Mouse (Mus musculus): ENCODE results near the gene Itga9. TPM values are rescaled to one million over a fixed set of nuclear protein-coding genes. Genes with fewer than 3 reads are reported as not detected.

Itga9 gene
- total and polyA plus RNA-seq, 2 experiments from 2014 or later: 10.7 to 61.5 TPM

GRCm38 (mm10) chr9:118622376-118623166 is 16.1 kb downstream of the Itga9 start:
- WGBS: 69% methylated on average over 18 of the region's 18 CpGs
- Histone ChIP-seq H3K27me3 (ENCODE audit: control insufficient read depth, insufficient read depth, low read length) (no peaks in the 10 kb centered on the region), H3K27ac (ENCODE audit: low read depth) (no peak overlapping the region), H3K36me3 (replicated peaks; ENCODE audit: control insufficient read depth, insufficient read depth, low read length) (peaks cover 11% of the 10 kb centered on the region), H3K4me3 (ENCODE audit: low read depth, low read length) (no peak overlapping the region), H3K9me3 (replicated peaks; ENCODE audit: control insufficient read depth, low read length) (no peaks in the 10 kb centered on the region), H3K4me1 (ENCODE audit: control insufficient read depth, insufficient read depth) (0 out of 2 replicates have a peak, but pooled peaks cover 4% of the 10 kb centered on the region), H3K4me2 (ENCODE audit: low read depth, low read length) (no peak overlapping the region), H3K9ac (replicated peaks; ENCODE audit: low read depth, low read length) (no peak overlapping the region)
- no peak for TF ChIP-seq EP300 (IDR thresholded peaks at IDR 0.05; ENCODE audit: low read depth)
- DNase-seq (ENCODE audit: low spot score) (no peak), ATAC-seq (ENCODE audit: insufficient read depth, low read depth) (no peak)

GRCm38 (mm10) chr9:118623483-118623882 is 17.0 kb downstream of the Itga9 start:
- Histone ChIP-seq H3K27ac (ENCODE audit: low read depth) (no peak overlapping the region), H3K36me3 (replicated peaks; ENCODE audit: control insufficient read depth, insufficient read depth, low read length) (peaks cover 20% of the 10 kb centered on the region), H3K4me1 (ENCODE audit: control insufficient read depth, insufficient read depth) (0 out of 2 replicates have a peak, but pooled peaks cover 4% of the 10 kb centered on the region), H3K27me3 (ENCODE audit: control insufficient read depth, insufficient read depth, low read length) (no peaks in the 10 kb centered on the region), H3K4me2 (ENCODE audit: low read depth, low read length) (no peak overlapping the region), H3K9ac (replicated peaks; ENCODE audit: low read depth, low read length) (no peak overlapping the region), H3K4me3 (ENCODE audit: low read depth, low read length) (no peak overlapping the region), H3K9me3 (replicated peaks; ENCODE audit: control insufficient read depth, low read length) (no peaks in the 10 kb centered on the region)
- WGBS: 72% methylated on average over 9 of the region's 9 CpGs
- TF ChIP-seq CTCF (IDR thresholded peaks at IDR 0.05; ENCODE audit: low read depth) (no peak), EP300 (IDR thresholded peaks at IDR 0.05; ENCODE audit: low read depth) (no peak)
- no peak for ATAC-seq (ENCODE audit: insufficient read depth, low read depth)
- DNase-seq (ENCODE audit: low spot score): no peak

- WGBS: 72% methylated on average over 7 of the region's 7 CpGs
- H3K4me1 ChIP-seq (ENCODE audit: control insufficient read depth, insufficient read depth): 0 out of 2 replicates have a peak, but pooled peaks cover 4% of the 10 kb centered on the region
- no peak overlapping the region for H3K4me2 ChIP-seq (ENCODE audit: low read depth, low read length)
- no peaks in the 10 kb centered on the region for H3K9me3 ChIP-seq (replicated peaks; ENCODE audit: control insufficient read depth, low read length)
- no peak for ATAC-seq (ENCODE audit: insufficient read depth, low read depth)
- no peak overlapping the region for H3K27ac ChIP-seq (ENCODE audit: low read depth)
- H3K9ac ChIP-seq (replicated peaks; ENCODE audit: low read depth, low read length): no peak overlapping the region
- H3K27me3 ChIP-seq (ENCODE audit: control insufficient read depth, insufficient read depth, low read length): no peaks in the 10 kb centered on the region
- no peak for TF ChIP-seq CTCF (IDR thresholded peaks at IDR 0.05; ENCODE audit: low read depth)
- no peak for TF ChIP-seq EP300 (IDR thresholded peaks at IDR 0.05; ENCODE audit: low read depth)
- peaks cover 20% of the 10 kb centered on the region for H3K36me3 ChIP-seq (replicated peaks; ENCODE audit: control insufficient read depth, insufficient read depth, low read length)
- no peak for DNase-seq (ENCODE audit: low spot score)
- no peak overlapping the region for H3K4me3 ChIP-seq (ENCODE audit: low read depth, low read length)
These were observed 17.7 kb downstream of the Itga9 start for GRCm38 (mm10) chr9:118624146-118624545.

GRCm38 (mm10) chr9:118629763-118630379 is 23.4 kb downstream of the Itga9 start:
- TF ChIP-seq CTCF (IDR thresholded peaks at IDR 0.05; ENCODE audit: low read depth) (no peak), EP300 (IDR thresholded peaks at IDR 0.05; ENCODE audit: low read depth) (no peak)
- H3K4me2 ChIP-seq (ENCODE audit: low read depth, low read length): no peak overlapping the region
- no peaks in the 10 kb centered on the region for H3K9me3 ChIP-seq (replicated peaks; ENCODE audit: control insufficient read depth, low read length)
- H3K9ac ChIP-seq (replicated peaks; ENCODE audit: low read depth, low read length): no peak overlapping the region
- 52% methylated on average over 6 of the region's 6 CpGs for WGBS
- no peak overlapping the region for H3K4me3 ChIP-seq (ENCODE audit: low read depth, low read length)
- peaks cover 21% of the 10 kb centered on the region for H3K4me1 ChIP-seq (ENCODE audit: control insufficient read depth, insufficient read depth)
- DNase-seq (ENCODE audit: low spot score) (no peak), ATAC-seq (ENCODE audit: insufficient read depth, low read depth) (no peak)
- no peaks in the 10 kb centered on the region for H3K27me3 ChIP-seq (ENCODE audit: control insufficient read depth, insufficient read depth, low read length)
- no peak overlapping the region for H3K27ac ChIP-seq (ENCODE audit: low read depth)
- peaks cover 30% of the 10 kb centered on the region for H3K36me3 ChIP-seq (replicated peaks; ENCODE audit: control insufficient read depth, insufficient read depth, low read length)

GRCm38 (mm10) chr9:118631775-118632757 is 25.6 kb downstream of the Itga9 start:
- TF ChIP-seq EP300 (IDR thresholded peaks at IDR 0.05; ENCODE audit: low read depth): no peak
- TF ChIP-seq CTCF (IDR thresholded peaks at IDR 0.05; ENCODE audit: low read depth): no peak
- Histone ChIP-seq H3K27ac (ENCODE audit: low read depth) (no peak overlapping the region), H3K27me3 (ENCODE audit: control insufficient read depth, insufficient read depth, low read length) (no peaks in the 10 kb centered on the region), H3K36me3 (replicated peaks; ENCODE audit: control insufficient read depth, insufficient read depth, low read length) (peaks cover 46% of the 10 kb centered on the region), H3K4me1 (ENCODE audit: control insufficient read depth, insufficient read depth) (peaks cover 16% of the 10 kb centered on the region), H3K4me3 (ENCODE audit: low read depth, low read length) (no peak overlapping the region), H3K9me3 (replicated peaks; ENCODE audit: control insufficient read depth, low read length) (0 out of 2 replicates have a peak, but pooled peaks cover 4% of the 10 kb centered on the region), H3K9ac (replicated peaks; ENCODE audit: low read depth, low read length) (no peak overlapping the region), H3K4me2 (ENCODE audit: low read depth, low read length) (0 out of 2 replicates have a peak overlapping the region, but pooled peaks have one; percentile 8)
- no peak for ATAC-seq (ENCODE audit: insufficient read depth, low read depth)
- WGBS: 73% methylated on average over 6 of the region's 6 CpGs
- DNase-seq (ENCODE audit: low spot score): no peak

All from heart, postnatal 0 days (tissue).